Mouse (Mus musculus) bone marrow, adult 2 months (tissue): Measurements from ENCODE around the gene 1700030J22Rik.

Experiments used
- CTCF ChIP-seq: fragments of 200-500 bp; IDR thresholded peaks from 2 replicates; pipeline ENCODE4 v1.5.1; 2011; ENCODE audit warnings: low read length, control low read depth; ENCODE audit not compliant: control insufficient read depth, insufficient read depth
- POLR2A ChIP-seq: fragments of 200-500 bp; IDR thresholded peaks from 2 replicates; pipeline ENCODE4 v1.6.1; 2011; ENCODE audit warnings: low read depth, mild to moderate bottlenecking, control low read depth, low read length, borderline replicate concordance; ENCODE audit not compliant: control insufficient read depth

- TF ChIP-seq POLR2A = no peak
- no peak for TF ChIP-seq CTCF
Measured at GRCm38 (mm10) chr8:116951778-116952177, 27.0 kb downstream of the 1700030J22Rik start.
